Mouse (Mus musculus) testis, adult 2 months (tissue): ENCODE results near the gene Zfp708.
"Not testable (repeated sequence)": the region's sequence is repeated elsewhere in the genome, so short reads cannot be mapped to it uniquely, and the experiment has no call there.

Source experiments
- CTCF ChIP-seq: fragments of 200-500 bp; IDR thresholded peaks from 2 replicates; pipeline ENCODE4 v1.5.1; 2012; ENCODE audit warnings: low read depth, mild to moderate bottlenecking, inconsistent platforms, low read length, moderate library complexity; ENCODE audit not compliant: control insufficient read depth, insufficient read depth, insufficient replicate concordance
- POLR2A ChIP-seq: fragments of 200-500 bp; IDR thresholded peaks from 2 replicates; pipeline ENCODE4 v1.6.1; 2012; ENCODE audit warnings: low read depth, mild to moderate bottlenecking, inconsistent platforms, low read length, moderate library complexity; ENCODE audit not compliant: control insufficient read depth

GRCm38 (mm10) chr13:67116163-67116562 is 18.4 kb upstream of the Zfp708 start, which contains the start of gene Rslcan18:
- TF ChIP-seq CTCF, POLR2A: not testable (repeated sequence)
